Mouse (Mus musculus) heart, embryonic 11.5 days (tissue): ENCODE measurements around the gene Tnfsf13. TPM values are rescaled to one million over a fixed set of nuclear protein-coding genes. Genes with fewer than 3 reads are reported as not detected.

Source experiments
- ATAC-seq: fragments of 200-750 bp; cut with Nextera tagmentation; replicated peaks from 2 replicates; pipeline ENCODE4 v1.8.0; 2017; ENCODE audit warnings: moderate library complexity; ENCODE audit not compliant: insufficient number of reproducible peaks, low FRiP score, low TSS enrichment
- H3K27ac ChIP-seq: fragments of 300-500 bp; sonication (generic); 2 replicates; pipeline ENCODE4 v1.5.1; 2014; ENCODE audit warnings: mild to moderate bottlenecking, low read depth, low read length
- H3K27me3 ChIP-seq: fragments of 300-500 bp; sonication (generic); 2 replicates; pipeline ENCODE4 v1.6.1; 2014; ENCODE audit warnings: mild to moderate bottlenecking, low read length, mixed read lengths; ENCODE audit not compliant: control insufficient read depth, insufficient read depth
- H3K36me3 ChIP-seq: fragments of 300-500 bp; sonication (generic); 2 replicates; pipeline ENCODE4 v1.6.1; 2014; ENCODE audit warnings: mild to moderate bottlenecking, low read length, moderate library complexity, mixed read lengths; ENCODE audit not compliant: control insufficient read depth, insufficient read depth
- H3K4me1 ChIP-seq: fragments of 300-500 bp; sonication (generic); 2 replicates; pipeline ENCODE4 v1.6.1; 2014; ENCODE audit warnings: low read length; ENCODE audit not compliant: control insufficient read depth, insufficient read depth
- H3K4me2 ChIP-seq: fragments of 300-500 bp; sonication (generic); 2 replicates; pipeline ENCODE4 v1.6.1; 2014; ENCODE audit warnings: mild to moderate bottlenecking, moderate library complexity
- H3K4me3 ChIP-seq: fragments of 300-500 bp; sonication (generic); 2 replicates; pipeline ENCODE4 v1.5.1; 2014; ENCODE audit warnings: low read depth, low read length
- H3K9ac ChIP-seq: fragments of 300-500 bp; sonication (generic); 2 replicates; pipeline ENCODE4 v1.6.1; 2014; ENCODE audit warnings: mild to moderate bottlenecking, low read depth, low read length, moderate library complexity
- H3K9me3 ChIP-seq: fragments of 300-500 bp; sonication (generic); replicated peaks from 2 replicates; pipeline ENCODE4 v1.6.1; 2016; ENCODE audit warnings: low read length; ENCODE audit not compliant: control insufficient read depth
- WGBS: fragments of 180-500 bp; shearing (Covaris S2); extraction: QIAGEN DNeasy Blood & Tissue Kit; methylation state at CpG from one replicate; pipeline ENCODE4 v1.1.7; 2014; ENCODE audit not compliant: insufficient replicate concordance; 5-methylcytosine and 5-hydroxymethylcytosine counted together
- polyA plus RNA-seq: library from polyadenylated mRNA; unstranded; fragments of >200 nt; fragmentation: Nextera tagmentation; extraction: Ambion mirVana; gene quantifications from 2 replicates; pipeline ENCODE4 v1.2.1, GENCODE M21; 2014

The Tnfsf13 gene
- polyA plus RNA-seq, 1 experiment from 2014 or later = not detected

DNA sequence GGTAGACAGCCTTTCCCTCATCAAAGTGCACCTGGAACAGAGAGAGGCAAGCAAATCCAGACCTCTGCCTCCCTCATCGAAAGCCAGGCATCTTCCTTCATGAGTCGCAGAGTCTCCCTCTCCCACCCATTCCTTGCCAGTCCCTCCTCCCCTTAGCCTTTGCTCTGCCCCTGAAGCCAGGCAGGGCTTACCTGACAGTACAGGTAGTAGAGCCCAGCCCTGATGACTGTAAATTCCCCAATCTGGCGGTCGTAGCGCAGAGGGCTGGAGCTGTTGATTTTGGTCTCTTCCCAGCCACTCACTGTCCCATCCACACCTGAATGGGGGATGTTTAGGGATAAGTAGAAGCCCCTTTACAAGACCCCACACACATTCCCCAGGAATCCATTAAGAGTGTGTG is 1.5 kb upstream of the Tnfsf13 start:
- Histone ChIP-seq H3K27ac (no peak overlapping the region), H3K4me2 (no peak overlapping the region), H3K9me3 (no peaks in the 10 kb centered on the region), H3K9ac (no peak overlapping the region), H3K36me3 (no peaks in the 10 kb centered on the region), H3K4me1 (0 out of 2 replicates have a peak, but pooled peaks cover 5% of the 10 kb centered on the region), H3K4me3 (no peak overlapping the region), H3K27me3 (no peaks in the 10 kb centered on the region; the same call in 1 of the 2 replicates)
- ATAC-seq = no peak
- 44% methylated on average over 5 of the region's 5 CpGs for WGBS

DNA sequence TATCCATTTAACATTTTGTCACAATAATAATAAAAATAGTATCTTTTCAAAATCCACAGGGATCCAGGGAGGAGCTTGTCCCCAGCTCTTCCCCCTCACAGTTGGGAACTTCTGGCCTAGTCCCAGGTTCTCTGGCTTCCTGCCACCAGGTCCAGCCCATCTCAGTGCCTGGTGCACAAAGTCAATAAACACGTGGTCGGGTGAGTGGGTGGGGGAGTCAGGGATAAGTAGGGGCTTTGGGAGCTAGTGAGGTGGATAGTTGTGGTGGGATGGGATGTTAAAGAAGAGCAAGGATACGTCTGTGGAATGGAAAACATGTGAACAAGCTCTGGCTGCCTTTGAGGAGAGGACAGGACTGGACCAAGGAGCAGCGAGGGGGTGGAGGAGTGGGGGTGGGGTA is 793 bp upstream of the Tnfsf13 start:
- H3K9ac ChIP-seq = 0 out of 2 replicates have a peak overlapping the region, but pooled peaks have one; percentile 39
- H3K9me3 ChIP-seq = no peaks in the 10 kb centered on the region
- no peaks in the 10 kb centered on the region for H3K36me3 ChIP-seq
- H3K4me3 ChIP-seq = no peak overlapping the region
- H3K27me3 ChIP-seq = no peaks in the 10 kb centered on the region; the same call in 1 of the 2 replicates
- no peak for ATAC-seq
- 13% methylated on average over 4 of the region's 4 CpGs for WGBS
- no peak overlapping the region for H3K27ac ChIP-seq
- H3K4me1 ChIP-seq = 0 out of 2 replicates have a peak, but pooled peaks cover 5% of the 10 kb centered on the region
- peak overlapping the region; percentile 9; the same call in 1 of the 2 replicates for H3K4me2 ChIP-seq

DNA sequence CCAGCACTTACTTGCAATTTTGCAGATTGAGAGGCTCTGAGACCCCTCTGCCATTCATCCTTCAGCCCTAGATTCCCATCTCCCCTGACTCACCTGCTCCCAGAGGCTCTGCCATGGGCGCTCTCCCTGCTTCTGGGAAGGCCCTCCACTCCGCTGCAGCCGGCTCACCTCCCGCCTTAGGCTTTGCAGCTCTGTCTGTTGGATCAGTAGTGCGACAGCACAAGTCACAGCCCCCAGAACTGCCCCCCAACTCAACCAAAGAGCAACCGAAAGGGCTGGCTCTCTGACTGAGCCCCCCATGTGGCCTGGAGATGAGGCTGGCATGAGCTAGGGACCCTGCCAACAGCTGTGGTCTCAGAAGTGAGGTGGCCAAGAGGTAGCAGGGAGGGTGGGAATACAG is 648 bp downstream of the Tnfsf13 start:
- Histone ChIP-seq H3K36me3 (peaks cover 2% of the 10 kb centered on the region; the same call in 1 of the 2 replicates), H3K9ac (0 out of 2 replicates have a peak overlapping the region, but pooled peaks have one; percentile 16)
- 85% methylated on average over 6 of the region's 6 CpGs for WGBS

DNA sequence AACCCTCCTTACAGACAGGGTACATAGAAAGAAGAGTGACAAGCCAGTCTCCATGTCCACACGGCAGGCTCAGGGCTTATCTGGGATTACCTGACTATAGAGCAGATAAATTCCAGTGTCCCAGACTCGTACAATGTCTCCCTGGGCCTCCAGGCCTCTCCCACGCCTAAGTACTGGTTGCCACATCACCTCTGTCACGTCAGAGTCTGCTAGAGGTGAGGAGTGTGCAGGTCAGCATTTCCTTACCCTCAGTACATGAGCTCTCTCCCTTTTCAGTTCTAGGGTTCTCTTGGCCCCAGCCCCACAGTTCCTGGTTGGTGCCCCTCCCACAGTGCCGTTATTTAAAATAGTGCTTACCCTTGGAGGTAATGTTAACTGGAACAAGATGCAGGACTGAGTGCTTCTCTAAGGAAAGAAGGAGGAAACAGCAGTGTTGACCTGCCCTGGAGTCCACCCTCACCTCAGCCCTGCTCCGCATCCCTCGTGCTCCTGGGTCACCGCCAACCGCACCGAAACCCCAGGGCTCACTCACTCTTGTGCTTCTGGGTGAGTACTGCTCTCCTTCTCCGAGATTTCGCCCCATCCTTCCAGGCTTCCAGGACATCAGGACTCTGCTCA is 1.3 kb downstream of the Tnfsf13 start:
- no peak overlapping the region for H3K27ac ChIP-seq
- WGBS = 71% methylated on average over 12 of the region's 12 CpGs

More for the DNA sequence above, 648 bp downstream of the Tnfsf13 start:
- Histone ChIP-seq H3K4me1 (peaks cover 16% of the 10 kb centered on the region), H3K27ac (peak overlapping the region; percentile 41; the same call in 1 of the 2 replicates), H3K9me3 (no peaks in the 10 kb centered on the region), H3K27me3 (no peaks in the 10 kb centered on the region; the same call in 1 of the 2 replicates), H3K4me2 (no peak overlapping the region), H3K4me3 (no peak overlapping the region)
- ATAC-seq = no peak

DNA sequence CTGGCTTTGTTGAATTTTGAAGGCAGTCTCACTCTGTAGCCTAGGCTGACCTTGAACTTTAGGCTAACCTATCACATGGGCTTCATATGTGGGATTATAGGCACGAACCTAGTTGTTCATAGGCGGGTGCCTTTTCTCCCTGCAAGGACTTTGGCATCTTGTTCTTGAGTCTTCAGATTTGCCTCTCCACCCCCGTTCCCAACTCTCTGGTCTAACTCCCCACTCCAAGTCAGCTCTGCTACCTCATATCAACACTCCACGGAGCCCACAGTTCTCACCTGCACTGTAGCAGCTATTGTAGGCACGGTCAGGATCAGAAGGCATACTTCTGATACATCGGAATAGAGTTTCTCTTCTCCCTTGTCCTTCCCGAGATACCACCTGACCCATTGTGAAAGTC is 2.0 kb downstream of the Tnfsf13 start:
- Histone ChIP-seq H3K9ac (no peak overlapping the region; the same call in 1 of the 2 replicates), H3K27ac (no peak overlapping the region), H3K4me2 (no peak overlapping the region), H3K4me3 (no peak overlapping the region), H3K27me3 (no peaks in the 10 kb centered on the region; the same call in 1 of the 2 replicates), H3K36me3 (peaks cover 3% of the 10 kb centered on the region), H3K9me3 (no peaks in the 10 kb centered on the region), H3K4me1 (peaks cover 17% of the 10 kb centered on the region)
- 73% methylated on average over 7 of the region's 7 CpGs for WGBS
- no peak for ATAC-seq

More for the DNA sequence above, 1.3 kb downstream of the Tnfsf13 start:
- no peaks in the 10 kb centered on the region for H3K9me3 ChIP-seq
- H3K27me3 ChIP-seq = no peaks in the 10 kb centered on the region; the same call in 1 of the 2 replicates
- no peak overlapping the region for H3K4me2 ChIP-seq
- peaks cover 17% of the 10 kb centered on the region for H3K4me1 ChIP-seq
- no peak for ATAC-seq
- H3K4me3 ChIP-seq = no peak overlapping the region
- H3K9ac ChIP-seq = no peak overlapping the region
- peaks cover 2% of the 10 kb centered on the region; the same call in 1 of the 2 replicates for H3K36me3 ChIP-seq

DNA sequence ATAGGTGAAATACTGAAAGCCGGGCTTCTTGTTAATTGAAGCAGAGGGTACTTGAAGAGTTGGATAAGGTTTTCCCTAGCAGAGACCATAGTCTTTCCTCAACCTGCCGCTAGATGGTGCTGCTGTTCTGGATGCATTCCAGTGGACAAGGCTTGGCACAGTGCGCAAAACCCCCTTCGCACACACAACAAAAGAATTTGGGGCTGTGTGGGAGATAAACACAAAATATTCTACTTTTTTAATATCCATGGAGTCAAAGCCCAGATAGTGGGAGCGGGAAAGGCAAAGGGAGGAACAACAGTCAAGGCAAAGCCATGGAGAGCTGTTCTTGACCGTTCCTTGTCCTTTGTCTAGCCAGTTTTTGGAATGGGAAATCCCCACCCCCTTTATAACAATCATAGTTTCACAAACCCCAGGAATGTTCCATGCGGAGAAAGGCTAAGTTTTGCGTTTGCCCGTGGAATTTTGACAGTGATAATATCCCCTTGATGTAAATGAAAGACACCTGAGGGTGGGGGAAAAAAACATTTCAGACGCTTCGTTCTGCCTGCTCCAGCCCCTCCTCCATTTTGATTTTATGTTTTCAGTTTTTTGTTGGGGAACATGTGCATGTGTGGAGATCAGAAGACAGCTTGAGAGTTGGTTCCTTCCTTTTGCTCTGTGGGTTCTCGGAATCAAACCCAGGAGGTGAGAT is 2.6 kb downstream of the Tnfsf13 start:
- Histone ChIP-seq H3K4me2 (peak overlapping the region; percentile 96), H3K4me1 (peaks cover 17% of the 10 kb centered on the region), H3K27ac (0 out of 2 replicates have a peak overlapping the region, but pooled peaks have one; percentile 82), H3K36me3 (peaks cover 9% of the 10 kb centered on the region), H3K27me3 (no peaks in the 10 kb centered on the region; the same call in 1 of the 2 replicates), H3K9ac (peak overlapping the region; percentile 84; the same call in 1 of the 2 replicates), H3K9me3 (no peaks in the 10 kb centered on the region), H3K4me3 (no peak overlapping the region; the same call in 1 of the 2 replicates)
- no peak for ATAC-seq
- WGBS = 28% methylated on average over 12 of the region's 12 CpGs

DNA sequence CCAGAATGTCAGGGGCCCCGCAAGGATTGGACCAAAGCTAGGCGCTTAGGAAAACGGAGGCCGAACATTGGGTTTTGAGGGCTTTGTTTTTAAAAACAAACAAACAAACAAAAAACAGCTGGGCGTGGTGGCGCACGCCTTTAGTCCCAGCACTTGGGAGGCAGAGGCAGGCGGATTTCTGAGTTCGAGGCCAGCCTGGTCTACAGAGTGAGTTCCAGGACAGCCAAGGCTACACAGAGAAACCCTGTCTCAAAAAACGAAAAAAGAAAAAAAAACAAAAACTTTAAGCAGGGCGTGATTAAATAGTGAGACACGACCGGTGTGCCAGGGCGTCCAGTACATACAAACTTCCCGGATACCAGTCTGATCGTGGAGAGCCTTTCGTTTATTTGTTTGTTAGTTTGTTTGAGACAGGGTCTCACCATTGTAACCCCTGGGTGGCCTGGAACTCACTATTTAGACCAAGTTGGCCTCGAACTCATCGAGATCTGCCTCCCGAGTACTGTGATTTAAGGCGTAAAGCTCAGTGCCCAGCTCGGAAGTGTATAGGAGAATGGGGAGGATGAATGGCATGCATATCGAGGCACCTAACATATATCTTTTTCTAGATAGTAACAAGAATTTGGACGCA is 3.3 kb downstream of the Tnfsf13 start:
- 25% methylated on average over 24 of the region's 24 CpGs for WGBS

More for the DNA sequence above, 3.3 kb downstream of the Tnfsf13 start:
- peak overlapping the region; percentile 80 for H3K4me3 ChIP-seq
- H3K9ac ChIP-seq = peak overlapping the region; percentile 84
- peaks cover 11% of the 10 kb centered on the region for H3K36me3 ChIP-seq
- no peaks in the 10 kb centered on the region for H3K9me3 ChIP-seq
- peak; percentile 6; the same call in 1 of the 2 replicates for ATAC-seq
- H3K4me1 ChIP-seq = peaks cover 17% of the 10 kb centered on the region
- H3K4me2 ChIP-seq = peak overlapping the region; percentile 96
- H3K27me3 ChIP-seq = no peaks in the 10 kb centered on the region; the same call in 1 of the 2 replicates
- H3K27ac ChIP-seq = peak overlapping the region; percentile 82
